Mouse (Mus musculus): ENCODE measurements around the gene Fnbp1l. TPM values are rescaled to one million over a fixed set of nuclear protein-coding genes. Genes with fewer than 3 reads are reported as not detected.
A peak's percentile ranks its signal among the peaks of the same experiment; 100 is the strongest.

The Fnbp1l gene
- polyA plus RNA-seq, 1 experiment from 2014 or later: 273 TPM

DNA sequence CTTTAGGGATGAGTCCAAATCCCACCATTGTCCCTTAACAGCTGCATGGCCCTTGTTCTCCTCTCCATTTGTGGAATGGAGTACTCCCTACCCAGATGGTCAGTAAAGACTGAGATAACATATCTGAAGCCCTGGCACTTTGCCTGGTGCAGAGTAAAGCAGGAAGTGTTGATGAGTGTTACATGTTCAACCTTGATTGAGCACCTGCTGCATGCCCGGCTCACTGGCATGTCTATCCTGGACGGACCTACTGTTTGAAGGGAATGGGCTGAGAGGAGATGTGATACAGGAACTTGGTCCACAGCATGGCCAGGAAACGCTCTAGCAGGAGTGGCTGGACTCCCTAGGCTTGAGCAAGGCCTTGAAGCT lies 103.2 kb downstream of the Fnbp1l start:
- no peak overlapping the region for H3K4me3 ChIP-seq
- no peak for ATAC-seq (replicated peaks)
- H3K36me3 ChIP-seq (replicated peaks): no peaks in the 10 kb centered on the region
- H3K4me1 ChIP-seq: peaks cover 24% of the 10 kb centered on the region
- 98% methylated on average over 3 of the region's 3 CpGs for WGBS
- no peaks in the 10 kb centered on the region for H3K27me3 ChIP-seq (replicated peaks)
- H3K9me3 ChIP-seq: no peaks in the 10 kb centered on the region
- no peak overlapping the region for H3K4me2 ChIP-seq
- H3K27ac ChIP-seq: no peak overlapping the region
- no peak overlapping the region for H3K9ac ChIP-seq

DNA sequence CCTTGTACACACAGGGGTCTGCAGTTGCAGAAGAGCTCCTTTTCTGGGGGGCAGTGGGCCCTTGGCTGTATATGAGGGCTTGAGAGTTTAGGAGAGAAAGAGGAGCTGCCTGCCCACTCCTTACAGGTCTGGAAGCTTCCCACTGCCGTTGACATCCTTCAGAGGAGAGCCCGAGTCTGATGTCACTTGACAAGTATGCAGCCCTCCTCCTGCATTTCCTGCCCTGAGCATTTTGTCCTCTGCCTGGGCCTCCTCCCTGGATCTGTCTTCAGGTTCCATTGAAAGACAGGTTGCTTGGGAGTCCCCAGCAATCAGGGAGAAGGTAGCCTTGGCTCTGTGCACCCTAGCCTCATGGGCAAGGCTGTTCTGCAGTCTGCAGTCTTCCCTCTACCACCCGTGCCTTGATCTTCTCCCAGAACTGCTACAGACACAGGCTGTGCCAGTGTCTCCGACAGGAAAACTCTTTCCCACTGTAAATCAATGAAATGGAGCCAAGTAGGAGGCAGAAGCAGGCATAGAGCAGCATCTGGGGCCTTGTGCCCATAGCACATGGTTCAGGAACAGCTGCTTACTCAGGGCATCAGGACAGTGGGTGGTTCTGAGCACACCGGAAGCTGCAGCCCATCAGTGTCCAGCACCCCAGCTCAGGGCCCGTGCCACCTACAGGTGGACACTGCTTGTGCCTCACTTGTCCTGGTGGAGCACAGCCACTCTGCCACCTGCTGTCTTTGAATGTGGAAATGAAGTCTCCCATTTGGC lies 103.8 kb downstream of the Fnbp1l start:
- Histone ChIP-seq H3K9ac (no peak overlapping the region), H3K4me1 (peaks cover 24% of the 10 kb centered on the region), H3K4me2 (no peak overlapping the region), H3K36me3 (replicated peaks) (no peaks in the 10 kb centered on the region), H3K27ac (no peak overlapping the region), H3K4me3 (no peak overlapping the region), H3K27me3 (replicated peaks) (no peaks in the 10 kb centered on the region), H3K9me3 (no peaks in the 10 kb centered on the region)
- no peak for ATAC-seq (replicated peaks)
- WGBS: 85% methylated on average over 6 of the region's 6 CpGs

DNA sequence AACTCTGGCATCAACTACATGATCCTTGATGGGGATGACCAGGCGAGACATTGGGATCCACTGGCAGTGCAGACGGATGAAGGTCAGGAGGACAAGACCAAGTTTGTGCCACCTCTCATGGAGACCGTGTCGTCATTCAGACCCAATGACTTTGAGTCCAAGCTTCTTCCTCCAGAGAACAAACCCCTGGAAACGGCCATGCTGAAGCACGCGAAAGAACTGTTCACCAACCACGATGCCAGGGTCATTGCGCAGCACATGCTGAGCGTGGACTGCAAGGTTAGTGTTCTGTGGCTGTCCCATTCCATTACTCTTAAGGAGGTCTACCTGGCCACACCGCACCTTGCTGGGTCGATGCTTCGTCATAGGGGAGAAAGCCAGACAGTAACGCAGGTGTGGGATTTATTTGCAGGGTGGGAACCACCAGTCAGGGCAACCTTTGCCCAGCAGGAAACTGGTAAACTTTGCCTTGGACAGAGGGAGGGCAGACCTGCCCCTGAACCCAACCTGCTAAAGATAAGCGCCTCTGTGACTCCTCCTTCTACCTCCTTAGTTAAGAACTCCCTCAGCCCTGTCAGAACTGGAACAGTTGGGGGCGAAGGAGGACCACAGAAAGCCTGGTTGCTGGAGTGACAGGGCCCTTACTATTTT lies 106.7 kb downstream of the Fnbp1l start:
- Histone ChIP-seq H3K36me3 (replicated peaks) (no peaks in the 10 kb centered on the region), H3K27me3 (replicated peaks) (no peaks in the 10 kb centered on the region), H3K9me3 (no peaks in the 10 kb centered on the region), H3K4me2 (no peak overlapping the region), H3K9ac (no peak overlapping the region), H3K4me1 (peaks cover 4% of the 10 kb centered on the region), H3K4me3 (no peak overlapping the region), H3K27ac (no peak overlapping the region)
- ATAC-seq (replicated peaks): no peak
- WGBS: 96% methylated on average over 16 of the region's 16 CpGs

DNA sequence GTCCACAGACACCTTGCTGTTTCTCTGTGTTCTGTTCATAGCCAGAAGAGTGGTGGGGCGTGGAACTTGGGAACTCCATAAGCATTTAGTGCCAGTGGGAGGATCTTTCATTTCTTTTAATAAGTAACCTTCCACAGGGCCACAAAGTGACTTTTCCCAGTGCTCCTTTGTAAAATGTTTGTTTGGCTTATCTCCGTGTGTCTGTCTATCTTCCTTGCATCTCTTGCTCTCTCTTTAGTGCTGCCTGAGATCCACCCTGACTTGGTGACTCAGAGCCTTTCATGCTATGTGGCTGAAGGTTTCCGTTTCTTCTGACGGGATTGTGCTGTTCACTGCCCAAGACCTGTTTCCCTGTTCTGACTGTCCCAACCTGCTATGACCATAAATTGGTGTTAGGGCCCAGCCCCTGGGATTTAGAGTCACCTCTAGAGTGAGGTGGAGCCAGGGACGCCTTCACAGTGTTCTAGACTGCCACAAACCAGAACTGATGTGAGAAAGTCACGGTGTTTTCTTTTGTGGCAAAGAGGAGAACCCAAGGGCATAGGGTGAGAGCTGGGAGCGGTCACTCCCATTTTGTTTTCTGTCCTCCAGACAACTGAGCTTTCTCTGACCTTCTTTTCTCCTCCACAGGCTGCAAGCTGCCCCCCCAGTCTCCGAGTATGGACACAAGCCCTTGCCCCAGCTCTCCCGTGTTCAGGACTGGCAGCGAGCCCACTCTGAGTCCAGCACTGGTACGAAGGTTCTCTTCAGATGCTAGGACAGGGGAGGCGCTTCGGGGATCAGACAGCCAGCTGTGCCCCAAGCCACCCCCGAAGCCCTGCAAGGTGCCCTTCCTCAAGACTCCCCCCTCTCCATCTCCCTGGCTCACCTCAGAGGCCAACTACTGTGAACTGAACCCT lies 107.5 kb downstream of the Fnbp1l start:
- no peaks in the 10 kb centered on the region for H3K27me3 ChIP-seq (replicated peaks)
- no peaks in the 10 kb centered on the region for H3K9me3 ChIP-seq
- H3K4me3 ChIP-seq: no peak overlapping the region
- H3K36me3 ChIP-seq (replicated peaks): no peaks in the 10 kb centered on the region
- no peak overlapping the region for H3K4me2 ChIP-seq
- H3K9ac ChIP-seq: no peak overlapping the region
- no peaks in the 10 kb centered on the region for H3K4me1 ChIP-seq
- ATAC-seq (replicated peaks): no peak
- H3K27ac ChIP-seq: no peak overlapping the region
- WGBS: 89% methylated on average over 14 of the region's 14 CpGs

DNA sequence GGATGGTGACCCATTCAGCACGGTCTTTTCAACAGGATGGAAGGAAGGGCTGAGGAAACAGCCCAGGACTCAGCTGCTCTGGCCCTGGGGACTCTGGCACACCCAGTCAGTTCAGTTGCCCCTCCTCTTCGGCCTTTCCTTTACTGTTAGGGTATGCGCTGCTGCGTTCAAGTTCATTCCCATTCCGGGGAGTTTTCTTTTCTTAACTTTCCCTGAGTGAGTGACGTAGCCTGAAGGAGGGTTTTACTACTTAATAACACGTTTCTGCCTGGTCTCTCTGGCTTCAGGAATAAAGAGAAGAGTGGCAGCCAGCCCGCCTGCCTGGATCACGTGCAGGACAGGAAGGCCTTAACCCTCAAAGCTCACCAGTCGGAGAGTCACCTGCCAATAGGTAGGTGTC lies 108.6 kb downstream of the Fnbp1l start:
- no peak for ATAC-seq (replicated peaks)
- WGBS: 79% methylated on average over 10 of the region's 10 CpGs
- Histone ChIP-seq H3K4me3 (no peak overlapping the region), H3K4me1 (peaks cover 7% of the 10 kb centered on the region), H3K36me3 (replicated peaks) (no peaks in the 10 kb centered on the region), H3K27me3 (replicated peaks) (no peaks in the 10 kb centered on the region), H3K9ac (no peak overlapping the region), H3K27ac (no peak overlapping the region), H3K9me3 (no peaks in the 10 kb centered on the region), H3K4me2 (no peak overlapping the region)

DNA sequence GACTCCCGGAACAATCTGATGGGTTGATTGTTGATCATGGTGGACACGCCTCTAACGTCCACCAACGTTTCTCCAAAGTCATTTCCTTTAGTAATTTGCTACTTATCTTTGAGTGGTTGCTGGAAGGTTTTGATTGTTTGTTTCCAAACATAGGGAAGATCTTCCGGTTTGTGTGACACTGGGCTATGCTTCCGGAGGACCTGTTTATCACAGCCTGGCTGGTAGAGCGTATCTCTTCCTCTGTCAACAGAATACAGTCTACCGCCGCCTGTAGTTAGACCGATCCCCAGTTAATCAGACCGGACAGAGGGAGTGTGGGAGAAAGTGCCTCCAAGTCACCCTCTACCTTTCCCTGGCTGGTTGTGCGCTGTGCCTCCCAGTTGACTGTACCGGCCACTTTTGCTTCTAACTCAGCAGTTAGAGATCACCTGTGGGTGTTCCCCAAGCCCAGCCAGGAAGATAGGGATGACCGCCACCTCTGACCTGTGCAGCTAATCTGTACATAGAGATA lies 109.2 kb downstream of the Fnbp1l start:
- Histone ChIP-seq H3K4me3 (no peak overlapping the region), H3K36me3 (replicated peaks) (no peaks in the 10 kb centered on the region), H3K27me3 (replicated peaks) (no peaks in the 10 kb centered on the region), H3K4me2 (no peak overlapping the region), H3K9me3 (no peaks in the 10 kb centered on the region), H3K9ac (no peak overlapping the region), H3K27ac (no peak overlapping the region), H3K4me1 (peaks cover 7% of the 10 kb centered on the region)
- ATAC-seq (replicated peaks): no peak
- WGBS: 92% methylated on average over 14 of the region's 14 CpGs

DNA sequence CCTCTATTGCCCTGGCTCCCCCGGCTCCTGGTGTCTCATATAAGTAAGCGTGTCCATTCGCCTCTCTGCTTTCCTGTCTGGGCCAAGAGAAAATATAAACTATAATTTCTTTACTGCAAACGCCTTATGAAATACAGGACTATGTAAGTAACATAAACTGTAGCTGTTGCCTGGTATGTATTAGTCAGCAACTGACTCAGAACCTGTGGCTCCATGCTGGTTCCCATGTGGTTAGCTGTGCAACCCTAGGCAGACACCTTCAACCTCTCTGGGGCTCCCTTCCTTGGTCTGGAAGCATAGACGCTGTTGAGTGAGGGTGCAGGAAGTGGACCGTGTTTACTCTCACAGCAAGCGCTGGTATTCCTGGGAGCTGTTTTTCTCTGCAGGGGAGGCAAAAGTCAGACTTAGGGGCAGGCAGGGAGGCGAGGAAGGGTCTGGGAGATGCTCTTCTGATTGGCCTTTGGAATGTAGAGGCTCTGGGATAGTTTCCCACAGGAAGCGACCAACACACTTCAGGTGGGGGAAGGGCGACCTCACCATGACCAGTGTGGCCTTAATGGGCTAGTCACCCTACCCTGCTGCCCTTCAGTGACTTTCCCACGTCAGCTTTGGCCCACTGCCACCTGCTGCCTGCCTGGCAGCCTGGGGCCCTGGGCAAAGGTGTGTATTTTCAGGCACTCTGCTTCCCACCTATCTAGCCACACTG lies 109.8 kb downstream of the Fnbp1l start:
- no peak overlapping the region for H3K9ac ChIP-seq
- H3K4me1 ChIP-seq: peaks cover 7% of the 10 kb centered on the region
- no peak overlapping the region for H3K4me3 ChIP-seq
- no peaks in the 10 kb centered on the region for H3K27me3 ChIP-seq (replicated peaks)
- H3K36me3 ChIP-seq (replicated peaks): no peaks in the 10 kb centered on the region
- no peaks in the 10 kb centered on the region for H3K9me3 ChIP-seq
- no peak for ATAC-seq (replicated peaks)
- H3K4me2 ChIP-seq: no peak overlapping the region
- WGBS: 81% methylated on average over 11 of the region's 11 CpGs
- H3K27ac ChIP-seq: no peak overlapping the region

DNA sequence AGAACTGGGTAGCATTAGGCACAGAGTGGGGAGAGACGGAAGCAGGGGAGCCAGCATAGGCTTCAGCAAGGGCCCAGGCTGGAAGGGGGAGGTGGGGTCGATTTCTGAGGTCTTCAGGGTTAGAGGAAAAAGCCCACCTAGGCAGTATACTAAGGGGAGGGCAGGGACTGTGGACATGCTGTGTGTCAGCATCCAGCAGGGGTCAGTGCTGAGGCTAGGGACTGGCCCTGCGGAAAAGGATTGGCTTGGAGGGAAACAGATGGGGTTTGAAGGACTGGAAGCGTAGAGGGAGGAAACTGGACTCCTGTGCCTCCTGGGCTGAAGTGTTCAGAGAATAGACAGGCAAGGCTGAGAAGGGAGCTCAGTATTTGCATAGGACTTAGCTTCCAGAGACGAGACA lies 110.4 kb downstream of the Fnbp1l start:
- H3K4me3 ChIP-seq: no peak overlapping the region
- H3K9ac ChIP-seq: no peak overlapping the region
- no peaks in the 10 kb centered on the region for H3K27me3 ChIP-seq (replicated peaks)
- H3K27ac ChIP-seq: no peak overlapping the region
- no peak overlapping the region for H3K4me2 ChIP-seq
- H3K9me3 ChIP-seq: no peaks in the 10 kb centered on the region
- peaks cover 7% of the 10 kb centered on the region for H3K4me1 ChIP-seq
- WGBS: 32% methylated on average over 5 of the region's 5 CpGs
- H3K36me3 ChIP-seq (replicated peaks): no peaks in the 10 kb centered on the region
- peak; percentile 29; the same call in 1 of the 2 replicates for ATAC-seq (replicated peaks)

DNA sequence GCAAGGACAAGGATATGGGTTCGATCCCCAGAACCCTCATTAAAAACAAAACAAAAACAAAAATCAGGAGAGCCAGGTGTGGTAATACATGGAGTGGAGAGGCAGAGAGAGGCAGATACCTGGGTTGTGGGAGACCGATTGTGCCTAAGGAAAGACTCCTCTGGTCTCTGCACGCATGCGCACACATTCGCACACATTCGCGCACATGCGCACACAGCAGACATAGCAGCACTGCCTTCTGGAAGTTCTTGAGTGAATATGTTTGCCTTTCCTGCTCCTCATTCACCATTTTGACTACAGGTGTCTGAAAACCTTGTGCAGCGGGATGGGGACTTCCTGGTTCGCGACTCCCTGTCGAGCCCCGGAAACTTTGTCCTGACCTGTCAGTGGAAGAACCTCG lies 111.7 kb downstream of the Fnbp1l start:
- Histone ChIP-seq H3K4me1 (peaks cover 9% of the 10 kb centered on the region), H3K27me3 (replicated peaks) (no peaks in the 10 kb centered on the region), H3K4me2 (no peak overlapping the region), H3K27ac (no peak overlapping the region), H3K4me3 (no peak overlapping the region), H3K9ac (no peak overlapping the region), H3K36me3 (replicated peaks) (no peaks in the 10 kb centered on the region), H3K9me3 (no peaks in the 10 kb centered on the region)
- no peak for ATAC-seq (replicated peaks)
- WGBS: 98% methylated on average over 14 of the region's 14 CpGs

DNA sequence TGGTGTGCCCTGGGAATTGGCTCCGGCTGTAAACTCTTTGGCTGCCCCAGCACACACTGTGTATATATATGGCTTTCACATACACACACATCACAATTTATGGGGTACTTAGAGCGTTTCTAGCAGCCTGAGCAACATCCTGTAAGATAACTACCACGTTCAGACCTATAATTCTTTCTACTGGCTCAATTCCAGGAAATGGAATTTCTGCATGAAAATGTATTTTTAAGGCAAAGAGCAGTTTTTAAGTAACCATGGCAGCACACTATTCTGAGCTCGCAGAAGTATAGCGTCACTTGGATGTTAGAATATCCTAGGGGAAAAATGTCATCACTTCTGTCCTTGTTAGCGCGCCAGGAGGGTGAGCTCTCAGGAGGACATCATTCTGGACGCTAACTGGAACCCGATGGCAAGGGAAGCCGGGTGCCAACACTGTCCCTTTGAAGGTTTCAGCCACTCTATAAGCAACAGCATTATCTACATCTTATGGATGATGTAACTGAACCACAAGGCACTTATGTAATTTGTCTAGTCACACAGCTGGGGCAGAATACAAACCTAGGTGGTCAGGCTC lies 113.1 kb downstream of the Fnbp1l start:
- H3K4me3 ChIP-seq: no peak overlapping the region
- no peaks in the 10 kb centered on the region for H3K27me3 ChIP-seq (replicated peaks)
- WGBS: 59% methylated on average over 10 of the region's 10 CpGs
- no peak overlapping the region for H3K4me2 ChIP-seq
- H3K9ac ChIP-seq: no peak overlapping the region
- H3K36me3 ChIP-seq (replicated peaks): no peaks in the 10 kb centered on the region
- H3K4me1 ChIP-seq: peaks cover 9% of the 10 kb centered on the region
- peak; percentile 45 for ATAC-seq (replicated peaks)
- no peaks in the 10 kb centered on the region for H3K9me3 ChIP-seq
- H3K27ac ChIP-seq: peak overlapping the region; percentile 53

DNA sequence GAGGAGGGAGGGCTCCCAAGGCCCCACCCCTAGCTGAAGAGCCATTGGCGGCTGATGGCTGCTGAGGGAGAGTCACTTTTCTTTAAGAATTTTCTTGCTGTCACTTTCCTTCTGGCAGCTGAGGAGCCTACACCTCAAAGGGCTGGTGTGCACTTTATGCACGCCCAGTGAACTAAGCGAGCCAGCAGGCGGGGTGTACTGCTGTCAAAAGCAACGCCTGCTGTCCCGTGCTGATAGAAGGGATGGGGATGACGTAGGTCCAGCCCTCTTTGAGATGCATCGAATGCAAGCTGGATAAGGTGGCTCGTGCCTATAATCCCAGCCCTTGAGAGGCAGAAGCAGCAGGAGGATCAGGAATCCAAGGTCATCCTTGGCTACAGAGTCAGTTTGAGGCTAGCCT lies 118.6 kb downstream of the Fnbp1l start:
- no peaks in the 10 kb centered on the region for H3K27me3 ChIP-seq (replicated peaks)
- WGBS: 88% methylated on average over 9 of the region's 9 CpGs
- H3K4me2 ChIP-seq: no peak overlapping the region
- H3K9ac ChIP-seq: no peak overlapping the region
- no peak for ATAC-seq (replicated peaks)
- H3K9me3 ChIP-seq: no peaks in the 10 kb centered on the region
- no peak overlapping the region for H3K4me3 ChIP-seq
- no peak overlapping the region for H3K27ac ChIP-seq
- no peaks in the 10 kb centered on the region for H3K36me3 ChIP-seq (replicated peaks)
- H3K4me1 ChIP-seq: 0 out of 2 replicates have a peak, but pooled peaks cover 3% of the 10 kb centered on the region
